Mouse (Mus musculus): ENCODE measurements around the gene Ttll3.

DNA sequence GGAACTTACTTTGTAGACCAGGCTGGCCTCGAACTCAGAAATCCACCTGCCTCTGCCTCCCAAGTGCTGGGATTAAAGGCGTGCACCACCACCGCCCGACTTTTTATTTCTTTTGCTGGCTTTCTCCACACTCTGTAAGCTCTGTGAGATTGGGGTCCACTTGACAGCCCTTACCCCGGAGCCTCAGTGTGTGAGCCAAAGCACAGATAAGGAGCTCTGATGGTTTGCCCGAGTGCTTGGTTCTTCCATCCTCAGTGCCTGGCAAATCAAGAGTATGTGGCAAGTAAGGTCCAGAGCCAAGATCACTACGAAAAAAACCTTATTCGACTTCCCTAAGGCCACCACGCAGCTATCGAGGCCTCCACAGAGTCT, 2.9 kb downstream of the Ttll3 start:
- TF ChIP-seq CTCF (IDR thresholded peaks at IDR 0.05 in 2 of 3, conservative IDR thresholded peaks at IDR 0.05 in 1 of 3; ENCODE audit: control insufficient read depth in 1 of 3, insufficient read depth in 1 of 3, low read depth in 2 of 3, low read length in 3 of 3, poor library complexity in 1 of 3, severe bottlenecking in 1 of 3) (no peak), CHD2 (IDR thresholded peaks at IDR 0.05; ENCODE audit: low read length) (no peak), EP300 (IDR thresholded peaks at IDR 0.05; ENCODE audit: low read depth in 1 of 2, low read length in 2 of 2) (no peak), NELFE (IDR thresholded peaks at IDR 0.05; ENCODE audit: low read depth, low read length) (no peak)
